7 mouse cellular contexts compared by ENCODE assay signal in genomic region chr7:122965386-122965785, GRCm38 (mm10). TPM values are rescaled to one million over a fixed set of nuclear protein-coding genes. Genes with fewer than 3 reads are reported as not detected.
DNase-seq lines count a peak whose midpoint lies in the region; ATAC-seq and TF ChIP-seq lines count a peak whose summit lies in the region.

Gene Rbbp6 (plus strand): TSS chr7:122965686.

- H3K4me3 ChIP-seq in C2C12 (ENCODE audit: insufficient read depth, poor library complexity, severe bottlenecking) (no peak within 1 kb of the TSS), ES-Bruce4 (ENCODE audit: low read depth, low read length) (no peak within 1 kb of the TSS)
- no peak within 1 kb of the TSS for H3K4me3 ChIP-seq in forebrain, embryonic 12.5 days (replicated peaks)
- H3K4me3 ChIP-seq in liver, embryonic 13.5 days (replicated peaks): no peak within 1 kb of the TSS

- H3K27ac ChIP-seq in ES-Bruce4 (ENCODE audit: insufficient read depth, low read length): no peak within 1 kb of the TSS
- no peak within 1 kb of the TSS for H3K27ac ChIP-seq in forebrain, embryonic 12.5 days
- no peak within 1 kb of the TSS for H3K27ac ChIP-seq in liver, embryonic 13.5 days

- H3ac ChIP-seq in C2C12 (ENCODE audit: control insufficient read depth, insufficient read length, low read depth): no peak within 1 kb of the TSS

- H3K27me3 ChIP-seq in C2C12 (ENCODE audit: control insufficient read depth, insufficient read depth, insufficient read length): no peaks in the 10 kb centered on the region
- H3K27me3 ChIP-seq in ES-Bruce4 (ENCODE audit: control insufficient read depth, insufficient read depth, low read length, poor library complexity, severe bottlenecking): no peaks in the 10 kb centered on the region
- H3K27me3 ChIP-seq in forebrain, embryonic 12.5 days: no peaks in the 10 kb centered on the region
- H3K27me3 ChIP-seq in liver, embryonic 13.5 days: no peaks in the 10 kb centered on the region

- no peak for DNase-seq in liver, embryonic 13.5 days
- DNase-seq in spleen, postnatal 14 days (ENCODE audit: low spot score in 2 of 2): no peak
- DNase-seq in cerebellum, adult 18-20 months: no peak

- no peak for TF ChIP-seq EP300 in ES-Bruce4 (IDR thresholded peaks at IDR 0.05; ENCODE audit: insufficient read depth, low read depth, low read length)

- no peaks in the 10 kb centered on the region for H3K4me1 ChIP-seq in ES-Bruce4 (ENCODE audit: control insufficient read depth, insufficient read depth, low read length)
- peaks cover 5% of the 10 kb centered on the region; the same call in 1 of the 2 replicates for H3K4me1 ChIP-seq in forebrain, embryonic 12.5 days
- peaks cover 8% of the 10 kb centered on the region for H3K4me1 ChIP-seq in liver, embryonic 13.5 days (replicated peaks)

- no peak for TF ChIP-seq CTCF in C2C12 (IDR thresholded peaks at IDR 0.05; ENCODE audit: control insufficient read depth, insufficient read depth, insufficient read length)
- no peak for TF ChIP-seq CTCF in ES-Bruce4 (IDR thresholded peaks at IDR 0.05; ENCODE audit: low read depth, low read length)

- WGBS in forebrain, embryonic 12.5 days: 84% methylated on average over 5 of the region's 5 CpGs
- WGBS in liver, embryonic 13.5 days (ENCODE audit: insufficient replicate concordance): 65% methylated on average over 5 of the region's 5 CpGs

- no peak within 1 kb of the TSS for H3K9ac ChIP-seq in ES-Bruce4 (ENCODE audit: low read depth, poor library complexity, severe bottlenecking)
- no peak within 1 kb of the TSS for H3K9ac ChIP-seq in forebrain, embryonic 12.5 days
- H3K9ac ChIP-seq in liver, embryonic 13.5 days: no peak within 1 kb of the TSS

- H3K4me2 ChIP-seq in forebrain, embryonic 12.5 days: no peak within 1 kb of the TSS
- H3K4me2 ChIP-seq in liver, embryonic 13.5 days: no peak within 1 kb of the TSS

- H3K79me3 ChIP-seq in C2C12 (ENCODE audit: low read depth): peaks cover 4% of the 10 kb centered on the region

- ATAC-seq in forebrain, embryonic 12.5 days (ENCODE audit: low FRiP score): no peak
- no peak for ATAC-seq in hematopoietic stem cell, adult 5-6 weeks (replicated peaks in 1 of 2; ENCODE audit: insufficient read depth in 1 of 2, low FRiP score in 2 of 2, low TSS enrichment in 1 of 2, low read depth in 1 of 2, poor library complexity in 2 of 2, severe bottlenecking in 2 of 2)
- no peak for ATAC-seq in liver, embryonic 13.5 days (ENCODE audit: low read depth)

- H3K79me2 ChIP-seq in C2C12 (ENCODE audit: control insufficient read depth, insufficient read depth): peaks cover 7% of the 10 kb centered on the region

- H3K36me3 ChIP-seq in C2C12 (ENCODE audit: control insufficient read depth, insufficient read depth) (no peaks in the 10 kb centered on the region), ES-Bruce4 (ENCODE audit: control insufficient read depth, insufficient read depth, low read length, poor library complexity, severe bottlenecking) (no peaks in the 10 kb centered on the region)
- no peaks in the 10 kb centered on the region for H3K36me3 ChIP-seq in forebrain, embryonic 12.5 days (replicated peaks)
- H3K36me3 ChIP-seq in liver, embryonic 13.5 days: no peaks in the 10 kb centered on the region

- no peaks in the 10 kb centered on the region for H3K9me3 ChIP-seq in ES-Bruce4 (replicated peaks; ENCODE audit: control insufficient read depth, insufficient read depth, low read length, poor library complexity, severe bottlenecking)
- H3K9me3 ChIP-seq in forebrain, embryonic 12.5 days: no peaks in the 10 kb centered on the region
- no peaks in the 10 kb centered on the region for H3K9me3 ChIP-seq in liver, embryonic 13.5 days (replicated peaks)

- no peak for TF ChIP-seq POLR2A in ES-Bruce4 (IDR thresholded peaks at IDR 0.05; ENCODE audit: insufficient read depth, low read length)

TF ChIP-seq in C2C12, 6 proteins besides CTCF, POLR2A, EP300 and RAD21:
- no peak for TF ChIP-seq CEBPB (IDR thresholded peaks at IDR 0.05; ENCODE audit: low read depth)
- TF ChIP-seq MAX (IDR thresholded peaks at IDR 0.05): no peak
- TF ChIP-seq MYOG (IDR thresholded peaks at IDR 0.05; ENCODE audit: control insufficient read depth, extremely low read depth, insufficient read length): no peak
- no peak for TF ChIP-seq USF1 (IDR thresholded peaks at IDR 0.05; ENCODE audit: low read depth)
- TF ChIP-seq MYOD1 (IDR thresholded peaks at IDR 0.05; ENCODE audit: control insufficient read depth, insufficient read length, low read depth): no peak
- TF ChIP-seq FOSL1 (IDR thresholded peaks at IDR 0.05; ENCODE audit: insufficient read depth, low read length, poor library complexity, severe bottlenecking): no peak

RNA-seq across cellular contexts. Expression of gene Rbbp6, which starts in this region (rescaled TPM):
- polyA plus RNA-seq in C2C12 (2012; fragmentation: generic; extraction: Trizol) (13.0 TPM), ES-Bruce4 (2011; ENCODE audit: insufficient read depth, insufficient read length, low read depth, missing spikeins) (101 and 105 TPM in 2 replicates)
- polyA plus RNA-seq in forebrain, embryonic 12.5 days (2016; fragmentation: Nextera tagmentation; extraction: Ambion mirVana): 39.1 and 39.7 TPM in 2 replicates
- total RNA-seq in hematopoietic stem cell, adult 5-6 weeks (2017): 96.3 and 97.9 TPM in 2 replicates
- polyA plus RNA-seq in liver, embryonic 13.5 days (2015; fragmentation: Nextera tagmentation; extraction: Ambion mirVana): 11.3 and 12.9 TPM in 2 replicates
